Mouse (Mus musculus) kidney, postnatal 25 days (tissue): Measurements from ENCODE around the gene Ptrhd1.

Experiments
- DNase-seq, 2 experiments: peaks; one replicate each; pipeline ENCODE4 v3.0.0; 2021; ENCODE audit warnings: mixed read lengths in 2 of 2

Ptrhd1 gene

DNA sequence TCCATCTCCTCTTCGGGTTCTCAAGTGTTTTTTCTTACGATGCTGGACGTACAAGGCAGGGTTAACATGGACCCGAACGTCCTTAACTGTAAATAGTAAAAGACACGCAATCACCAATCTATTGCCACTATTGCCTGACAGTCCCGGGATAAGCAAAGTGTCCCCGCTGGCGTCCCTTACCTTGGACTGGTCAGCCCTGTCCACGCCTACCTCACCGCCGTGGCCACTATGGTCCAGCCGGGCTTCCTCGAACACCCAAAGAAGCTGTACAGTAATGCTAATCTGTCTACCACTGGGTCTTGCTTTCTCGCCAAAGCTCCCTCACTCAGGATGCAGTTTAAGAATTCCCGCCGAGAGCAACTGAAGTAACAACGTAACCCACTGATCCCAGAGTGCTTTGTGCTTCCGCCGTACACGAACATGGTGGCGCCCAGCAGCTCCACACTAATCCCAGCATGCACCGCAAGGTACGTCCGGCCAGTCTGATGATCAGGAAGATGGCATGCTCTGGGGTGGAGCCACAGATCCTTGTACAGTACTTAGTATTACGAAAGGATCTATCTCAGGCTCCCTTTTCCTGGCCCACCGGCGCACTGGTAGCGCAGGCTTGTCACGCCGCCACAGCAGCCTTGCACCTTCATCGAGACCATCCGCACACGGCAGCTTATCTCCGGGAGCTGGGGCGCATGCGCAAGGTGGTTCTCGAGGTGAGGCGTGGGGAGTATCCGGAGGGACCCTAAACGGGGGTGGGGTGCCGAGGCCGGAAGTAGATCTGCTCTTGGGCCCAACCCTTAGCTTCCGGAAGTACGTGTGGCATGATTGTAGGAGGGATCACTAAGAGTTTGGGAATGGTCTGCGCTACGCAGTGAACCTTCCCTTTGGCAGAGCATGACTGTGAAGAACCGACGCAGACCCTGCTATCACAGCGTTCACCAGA lies at the start of gene Ptrhd1, which contains the start of gene Cenpo:
Ptrhd1 (plus strand) TSS at position 456 of the 937 bp plus-strand sequence.
Cenpo (minus strand) TSS at position 723 of the 937 bp plus-strand sequence.
- DNase-seq = peak; percentile 97

- DNase-seq = no peak
These were observed 49.2 kb upstream of the Ptrhd1 start for GRCm38 (mm10) chr12:4184648-4185047.

DNA sequence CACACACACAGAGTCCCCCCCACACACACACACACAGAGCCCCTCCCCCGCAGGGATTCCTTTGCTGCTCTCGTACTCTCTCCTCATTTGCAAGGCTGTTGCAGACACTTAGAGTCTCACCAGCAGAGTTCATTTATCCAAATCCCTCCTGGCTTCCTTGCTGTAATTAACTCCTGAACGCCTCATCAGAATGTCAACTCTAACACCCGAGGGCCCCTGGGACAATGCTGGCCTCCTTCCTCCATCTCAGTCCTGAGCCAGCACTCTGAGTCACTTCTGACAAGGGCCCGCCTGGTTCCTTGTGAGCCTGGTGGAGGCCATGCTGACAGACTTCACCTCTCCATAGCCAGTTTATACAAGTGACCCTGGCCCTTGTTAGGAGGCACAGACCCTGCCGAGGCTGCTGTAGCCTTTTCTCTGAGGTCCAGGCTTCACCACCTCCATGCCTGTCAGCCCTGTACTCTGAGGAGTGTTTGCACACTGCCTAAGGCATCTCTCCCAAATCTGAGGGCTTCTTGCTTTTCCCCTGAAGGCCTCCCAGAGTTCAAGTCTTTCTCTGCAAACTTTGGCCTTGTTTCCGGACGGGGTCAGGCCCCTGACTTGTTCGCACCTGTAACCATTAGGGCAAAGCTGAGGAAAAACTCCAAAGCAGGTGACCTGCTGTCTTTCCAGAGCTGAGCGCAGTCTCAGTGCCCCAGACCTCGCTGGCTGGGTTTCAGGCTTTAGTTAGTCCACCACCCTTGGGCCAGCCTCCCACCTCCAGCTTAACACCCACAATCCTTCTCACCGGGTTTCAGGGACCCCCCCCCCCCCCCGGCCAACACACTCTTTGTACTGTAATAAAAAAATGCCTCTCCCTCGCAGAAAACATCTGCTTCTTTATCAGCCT lies 45.4 kb upstream of the Ptrhd1 start:
- DNase-seq = peak; percentile 43 to 58

- DNase-seq = no peak
These were observed 44.8 kb upstream of the Ptrhd1 start for GRCm38 (mm10) chr12:4189060-4189447.

- DNase-seq = peak in 1 of 2 experiments; percentile 57
These were observed 41.3 kb upstream of the Ptrhd1 start for GRCm38 (mm10) chr12:4192514-4192913.

DNA sequence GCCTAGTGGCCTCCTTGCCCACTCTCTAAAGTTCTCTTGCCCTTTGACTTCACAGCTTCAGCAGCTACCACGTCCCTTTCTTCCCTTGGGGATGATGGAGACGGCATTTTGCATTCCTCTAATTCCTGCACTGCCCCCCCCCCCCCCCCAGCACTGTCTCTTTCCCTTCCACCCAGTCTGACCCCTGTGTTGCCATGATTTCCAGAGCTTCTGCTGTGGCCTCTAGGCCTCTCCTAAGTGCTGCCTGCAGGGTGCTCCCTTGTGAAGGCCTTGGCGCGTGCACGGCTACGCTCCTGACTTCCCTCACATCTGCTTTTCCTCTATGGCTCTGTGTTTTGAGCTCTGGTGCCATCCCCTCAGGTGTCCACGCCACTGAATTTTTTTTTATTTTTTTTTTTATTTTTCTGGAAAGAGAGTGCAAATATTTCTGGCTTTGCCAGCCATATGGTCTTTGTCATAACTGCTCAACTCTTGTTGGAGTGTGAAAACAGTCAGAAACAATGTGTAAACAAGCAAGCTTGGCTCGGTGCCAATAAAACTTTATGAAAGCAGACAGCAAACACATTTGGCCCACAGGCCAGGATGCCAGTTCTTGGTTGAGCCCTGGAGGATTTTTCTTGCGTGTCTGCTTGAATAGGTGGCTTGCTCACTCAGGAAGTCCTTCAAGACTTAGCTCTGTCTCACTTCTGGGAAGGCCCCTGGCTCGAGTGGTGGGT lies 40.6 kb upstream of the Ptrhd1 start:
- peak in 1 of 2 experiments; percentile 45 for DNase-seq

DNA sequence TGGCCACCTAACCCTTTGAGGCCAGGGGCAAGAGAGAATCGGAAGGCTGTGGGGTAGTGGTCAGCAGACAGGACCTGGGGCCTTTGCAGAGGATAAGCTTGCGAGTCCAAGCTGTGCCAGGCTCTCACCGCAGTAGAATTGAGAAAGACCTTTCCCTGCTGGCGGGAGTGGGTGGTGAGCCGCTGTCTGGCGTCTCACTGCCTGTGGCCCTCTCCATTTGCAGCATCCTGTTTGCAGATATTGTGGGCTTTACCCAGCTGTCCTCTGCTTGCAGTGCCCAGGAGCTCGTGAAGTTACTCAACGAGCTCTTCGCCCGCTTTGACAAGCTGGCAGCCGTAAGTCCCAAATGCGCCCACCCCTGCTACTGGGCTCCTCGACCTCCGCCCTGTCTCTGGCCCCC lies 39.2 kb upstream of the Ptrhd1 start:
- DNase-seq = no peak

GRCm38 (mm10) chr12:4198702-4199101 lies 35.1 kb upstream of the Ptrhd1 start:
- DNase-seq = peak in 1 of 2 experiments; percentile 20

- peak in 1 of 2 experiments; percentile 20 for DNase-seq
These were observed 34.6 kb upstream of the Ptrhd1 start for GRCm38 (mm10) chr12:4199271-4199670.

- peak in 1 of 2 experiments; percentile 33 for DNase-seq
These were observed 32.2 kb upstream of the Ptrhd1 start for GRCm38 (mm10) chr12:4201454-4202200.

- DNase-seq = peak in 1 of 2 experiments; percentile 28
These were observed 31.6 kb upstream of the Ptrhd1 start for GRCm38 (mm10) chr12:4202206-4202605.

DNA sequence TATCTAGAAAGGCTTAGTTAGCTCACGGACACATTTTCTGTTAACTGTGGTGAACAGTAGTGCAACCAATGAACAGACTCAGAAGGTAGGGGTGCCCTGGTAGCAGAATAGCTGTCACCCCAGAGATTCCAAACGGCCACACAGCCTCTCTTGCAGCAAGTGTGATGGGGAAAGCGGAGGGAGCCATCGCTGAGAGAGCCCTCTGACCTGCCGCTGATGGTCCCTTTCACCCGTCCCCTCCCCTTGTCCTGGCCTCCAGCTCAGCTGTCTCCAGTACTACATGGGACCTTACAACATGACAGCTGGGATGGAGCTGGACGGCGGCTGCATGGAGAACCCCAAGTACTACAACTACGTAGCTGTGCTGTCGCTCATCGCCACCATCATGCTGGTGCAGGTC lies 27.7 kb upstream of the Ptrhd1 start:
- peak in 1 of 2 experiments; percentile 18 for DNase-seq

DNA sequence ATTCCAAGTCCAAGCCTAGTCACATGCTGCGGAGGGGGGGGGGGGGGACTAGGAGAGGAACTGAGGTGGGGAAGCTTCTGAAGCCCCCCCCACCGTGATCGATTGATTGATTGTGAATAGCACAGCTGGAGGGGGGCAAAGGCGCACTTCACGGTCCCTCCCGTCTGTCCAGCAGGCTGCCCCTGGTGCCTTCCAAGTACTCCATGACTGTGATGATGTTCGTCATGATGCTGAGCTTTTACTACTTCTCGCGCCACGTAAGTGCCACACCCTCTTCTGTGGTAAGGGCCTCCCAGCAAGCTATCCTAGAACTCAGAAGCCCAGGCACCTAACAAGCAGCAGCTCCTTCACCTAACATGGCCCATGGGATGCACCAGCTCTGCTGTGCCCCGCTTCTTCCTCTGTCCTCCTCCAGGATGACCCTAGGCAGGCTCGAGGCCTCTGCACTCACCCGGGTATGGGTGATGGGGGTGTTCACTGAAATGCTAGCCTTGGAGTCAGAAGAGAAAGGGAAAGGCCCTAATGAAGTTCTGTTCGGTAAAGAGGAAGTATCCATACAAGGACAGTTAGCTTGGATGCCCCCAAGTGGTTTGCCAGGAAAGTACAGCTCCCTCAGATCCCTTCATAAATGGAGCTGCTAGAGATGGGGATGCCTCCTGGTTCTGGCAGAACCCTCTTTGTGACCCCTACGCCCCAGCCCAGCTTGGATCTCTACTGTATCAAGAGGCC lies 25.3 kb upstream of the Ptrhd1 start:
- DNase-seq = peak; percentile 59 to 71

GRCm38 (mm10) chr12:4209196-4209595 lies 24.6 kb upstream of the Ptrhd1 start:
- DNase-seq = peak in 1 of 2 experiments; percentile 22

- DNase-seq = peak in 1 of 2 experiments; percentile 47
These were observed 22.7 kb upstream of the Ptrhd1 start for GRCm38 (mm10) chr12:4211174-4211573.

- peak; percentile 36 to 65 for DNase-seq
These were observed 20.9 kb upstream of the Ptrhd1 start for GRCm38 (mm10) chr12:4212908-4213307.

GRCm38 (mm10) chr12:4230156-4230555 lies 3.7 kb upstream of the Ptrhd1 start:
- DNase-seq = no peak

- DNase-seq = no peak
These were observed 1.1 kb upstream of the Ptrhd1 start for GRCm38 (mm10) chr12:4232777-4233176.

GRCm38 (mm10) chr12:4237481-4237880 lies 3.7 kb downstream of the Ptrhd1 start:
- no peak for DNase-seq

DNA sequence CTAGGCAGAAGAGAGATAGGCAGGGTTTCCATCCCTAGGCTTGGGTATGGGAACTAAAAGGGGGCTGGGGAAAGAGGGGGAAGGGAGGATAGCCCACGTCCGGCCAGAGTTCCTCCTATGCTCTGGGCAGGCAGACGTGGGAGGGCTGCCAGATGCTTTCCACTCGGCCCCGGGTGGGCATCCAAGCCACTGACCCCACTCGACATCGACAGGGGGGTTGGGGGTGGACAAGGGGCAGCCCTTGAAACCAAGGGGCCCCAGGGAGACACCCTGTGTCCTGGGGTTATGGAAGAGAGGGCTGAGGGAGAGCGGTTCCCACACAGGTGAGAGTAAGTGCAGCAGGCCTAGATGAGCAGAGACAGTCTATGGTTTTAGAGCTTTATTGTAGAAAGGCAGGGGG lies 6.5 kb downstream of the Ptrhd1 start:
- DNase-seq = peak in 1 of 2 experiments; percentile 34

DNA sequence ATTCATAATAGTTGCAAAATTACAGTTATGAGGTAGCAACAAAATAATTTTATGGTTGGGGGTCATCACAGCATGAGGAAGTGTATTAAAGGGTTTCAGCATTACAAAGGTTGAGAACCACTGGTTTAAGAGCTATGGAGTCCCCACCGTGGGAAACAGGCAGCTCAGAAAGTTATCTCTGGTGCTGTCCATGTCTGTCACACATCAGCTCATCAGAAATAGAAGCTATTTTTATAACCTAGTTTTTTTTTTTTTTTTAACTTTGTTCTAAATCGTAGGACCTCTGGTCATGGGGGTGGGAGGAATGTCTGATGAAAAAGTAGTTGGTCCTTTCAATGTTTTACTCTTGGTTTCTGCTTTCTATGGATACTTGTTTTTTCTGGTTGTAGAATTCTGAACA lies 10.0 kb downstream of the Ptrhd1 start:
- DNase-seq = no peak
